Mouse (Mus musculus) MEL (cell line): Measurements from ENCODE around the gene Ang4. TPM values are rescaled to one million over a fixed set of nuclear protein-coding genes. Genes with fewer than 3 reads are reported as not detected.

Experiments
- DNase-seq: peaks from one replicate; pipeline ENCODE4 v3.0.0; 2011; ENCODE audit warnings: low read depth, low spot score
- H3K27ac ChIP-seq: 2 replicates; pipeline ENCODE4 v1.5.1; 2012; ENCODE audit warnings: low read depth, mild to moderate bottlenecking, control low read depth, low read length, moderate library complexity; ENCODE audit not compliant: control insufficient read depth
- H3K27me3 ChIP-seq, 2 experiments: fragments of 150-350 bp in 1 of 2; sonication (generic) in 1 of 2; 2 replicates each; pipeline ENCODE4 v1.6.1; 2012; ENCODE audit warnings: low read length in 2 of 2, mild to moderate bottlenecking in 2 of 2, improper control_type of control experiment in 1 of 2, moderate library complexity in 1 of 2; ENCODE audit not compliant: insufficient read depth in 2 of 2, control insufficient read depth in 1 of 2
- H3K36me3 ChIP-seq, 2 experiments: 2 replicates each; pipeline ENCODE4 v1.6.1; 2012 to 2014; ENCODE audit warnings: low read length in 2 of 2, improper control_type of control experiment in 1 of 2, inconsistent platforms in 1 of 2, mild to moderate bottlenecking in 1 of 2; ENCODE audit not compliant: insufficient read depth in 2 of 2, control insufficient read depth in 1 of 2
- H3K4me1 ChIP-seq, 2 experiments: fragments of 150-350 bp in 1 of 2; sonication (generic) in 1 of 2; 2 replicates each; pipeline ENCODE4 v1.6.1; 2012; ENCODE audit warnings: low read length in 2 of 2, improper control_type of control experiment in 1 of 2, mild to moderate bottlenecking in 1 of 2; ENCODE audit not compliant: insufficient read depth in 2 of 2, control insufficient read depth in 1 of 2
- H3K4me3 ChIP-seq, 2 experiments: fragments of 150-350 bp in 1 of 2; sonication (generic) in 1 of 2; 2 replicates each; pipeline ENCODE4 v1.5.1; 2012; ENCODE audit warnings: low read depth in 2 of 2, low read length in 2 of 2, mild to moderate bottlenecking in 2 of 2, moderate library complexity in 2 of 2, control low read depth in 1 of 2, improper control_type of control experiment in 1 of 2; ENCODE audit not compliant: control insufficient read depth in 1 of 2, insufficient read depth in 1 of 2
- H3K79me2 ChIP-seq: 2 replicates; pipeline ENCODE4 v1.6.1; 2012; ENCODE audit warnings: mild to moderate bottlenecking, low read length, moderate library complexity; ENCODE audit not compliant: control insufficient read depth, poor library complexity, insufficient read depth
- H3K9ac ChIP-seq: 2 replicates; pipeline ENCODE4 v1.6.1; 2012; ENCODE audit warnings: low read depth, mild to moderate bottlenecking, control low read depth, low read length, moderate library complexity; ENCODE audit not compliant: control insufficient read depth, poor library complexity, severe bottlenecking
- H3K9me3 ChIP-seq: fragments of 150-350 bp; sonication (generic); replicated peaks from 2 replicates; pipeline ENCODE4 v1.6.1; 2012; ENCODE audit warnings: mild to moderate bottlenecking, low read length, improper control_type of control experiment, moderate library complexity; ENCODE audit not compliant: insufficient read depth
- CHD1 ChIP-seq: IDR thresholded peaks from 2 replicates; pipeline ENCODE4 v1.6.1; 2012; ENCODE audit warnings: low read depth, mild to moderate bottlenecking, inconsistent platforms, low read length, improper control_type of control experiment
- ELF1 ChIP-seq: IDR thresholded peaks from 2 replicates; pipeline ENCODE4 v1.6.1; 2014; ENCODE audit warnings: low read depth, mild to moderate bottlenecking, inconsistent platforms, low read length, improper control_type of control experiment, moderate library complexity
- GATA1 ChIP-seq: IDR thresholded peaks from 2 replicates; pipeline ENCODE4 v1.6.1; 2011; ENCODE audit warnings: low read depth, low read length, improper control_type of control experiment
- JUND ChIP-seq: IDR thresholded peaks from 2 replicates; pipeline ENCODE4 v1.6.1; 2011; ENCODE audit warnings: low read depth, mild to moderate bottlenecking, improper control_type of control experiment, low read length
- KAT2A ChIP-seq: conservative IDR thresholded peaks from 2 replicates; pipeline ENCODE4 v1.6.1; 2012; ENCODE audit warnings: low read depth, low read length, improper control_type of control experiment, inconsistent platforms
- MAZ ChIP-seq: IDR thresholded peaks from 2 replicates; pipeline ENCODE4 v1.6.1; 2012; ENCODE audit warnings: low read depth, mild to moderate bottlenecking, inconsistent platforms, low read length, improper control_type of control experiment
- MEF2A ChIP-seq: IDR thresholded peaks from 2 replicates; pipeline ENCODE4 v1.6.1; 2014; ENCODE audit warnings: low read depth, mild to moderate bottlenecking, inconsistent platforms, low read length, improper control_type of control experiment; ENCODE audit not compliant: poor library complexity, insufficient replicate concordance, severe bottlenecking; ENCODE audit errors: extremely low read depth
- NELFE ChIP-seq: IDR thresholded peaks from 2 replicates; pipeline ENCODE4 v1.6.1; 2011; ENCODE audit warnings: low read depth, low read length, improper control_type of control experiment
- POLR2A ChIP-seq, 2 experiments: IDR thresholded peaks; 2 replicates each; pipeline ENCODE4 v1.6.1; 2011 to 2012; ENCODE audit warnings: low read length in 2 of 2, mild to moderate bottlenecking in 2 of 2, control low read depth in 1 of 2, improper control_type of control experiment in 1 of 2, low read depth in 1 of 2, moderate library complexity in 1 of 2; ENCODE audit not compliant: control insufficient read depth in 1 of 2, insufficient read depth in 1 of 2, poor library complexity in 1 of 2
- POLR2AphosphoS2 ChIP-seq: IDR thresholded peaks from 2 replicates; pipeline ENCODE4 v1.6.1; 2011; ENCODE audit warnings: low read length, improper control_type of control experiment
- POLR2AphosphoS5 ChIP-seq: IDR thresholded peaks from 2 replicates; pipeline ENCODE4 v1.6.1; 2012; ENCODE audit warnings: low read depth, borderline replicate concordance, mild to moderate bottlenecking, inconsistent platforms, low read length, moderate library complexity, mixed read lengths
- SIN3A ChIP-seq: IDR thresholded peaks from 2 replicates; pipeline ENCODE4 v1.6.1; 2012; ENCODE audit warnings: low read length, improper control_type of control experiment, inconsistent platforms
- TBP ChIP-seq: IDR thresholded peaks from 2 replicates; pipeline ENCODE4 v1.8.0; 2011; ENCODE audit warnings: low read depth, low read length, improper control_type of control experiment
- TCF12 ChIP-seq: IDR thresholded peaks from 2 replicates; pipeline ENCODE4 v1.6.1; 2014; ENCODE audit warnings: low read depth, mild to moderate bottlenecking, inconsistent platforms, low read length, improper control_type of control experiment, moderate library complexity
- UBTF ChIP-seq: IDR thresholded peaks from 2 replicates; pipeline ENCODE4 v1.6.1; 2012; ENCODE audit warnings: low read depth, mild to moderate bottlenecking, inconsistent platforms, low read length, improper control_type of control experiment, moderate library complexity, borderline replicate concordance; ENCODE audit not compliant: insufficient read depth
- USF1 ChIP-seq: IDR thresholded peaks from 2 replicates; pipeline ENCODE4 v1.6.1; 2014; ENCODE audit warnings: low read depth, mild to moderate bottlenecking, inconsistent platforms, low read length, improper control_type of control experiment, moderate library complexity
- USF2 ChIP-seq, 2 experiments: IDR thresholded peaks; 2 replicates each; pipeline ENCODE4 v1.6.1; 2011 to 2012; ENCODE audit warnings: improper control_type of control experiment in 2 of 2, low read length in 2 of 2, borderline replicate concordance in 1 of 2, inconsistent platforms in 1 of 2, low read depth in 1 of 2, mild to moderate bottlenecking in 1 of 2; ENCODE audit not compliant: insufficient read depth in 1 of 2
- ZC3H11A ChIP-seq: IDR thresholded peaks from 2 replicates; pipeline ENCODE4 v1.6.1; 2012; ENCODE audit warnings: low read depth, mild to moderate bottlenecking, inconsistent platforms, low read length, improper control_type of control experiment
- ZKSCAN1 ChIP-seq: IDR thresholded peaks from 2 replicates; pipeline ENCODE4 v1.6.1; 2012; ENCODE audit warnings: low read depth, mild to moderate bottlenecking, inconsistent platforms, low read length, improper control_type of control experiment, moderate library complexity
- ZNF384 ChIP-seq: IDR thresholded peaks from 2 replicates; pipeline ENCODE4 v1.6.1; 2012; ENCODE audit warnings: low read depth, mild to moderate bottlenecking, inconsistent platforms, low read length, improper control_type of control experiment
- polyA plus RNA-seq, 2 experiments: library from polyadenylated mRNA; stranded (reverse) in 1 of 2; unstranded in 1 of 2; fragments of >175 nt in 1 of 2; fragments of >200 nt in 1 of 2; gene quantifications; 2 replicates each; pipeline versions ENCODE4 v1.2.1 to v1.2.4; 2012; ENCODE audit warnings: low replicate concordance in 2 of 2, low read depth in 1 of 2; ENCODE audit not compliant: insufficient read length in 2 of 2, insufficient read depth in 1 of 2, missing spikeins in 1 of 2
- total RNA-seq: library from RNA; depleted of rRNA; stranded (reverse); fragments of 300-350 nt; gene quantifications from 2 replicates; pipeline ENCODE4 v1.2.3, GENCODE M21; 2012; rRNA removed

Gene Ang4
- total RNA-seq = not detected in 2 replicates
- not detected for polyA plus RNA-seq

- H3K4me1 ChIP-seq = no peaks in the 10 kb centered on the region
- no peaks in the 10 kb centered on the region for H3K9me3 ChIP-seq
- H3K9ac ChIP-seq = no peak within 1 kb of the TSS
- no peak for DNase-seq
- no peak within 1 kb of the TSS for H3K27ac ChIP-seq
- TF ChIP-seq TCF12 = no peak
- no peaks in the 10 kb centered on the region for H3K36me3 ChIP-seq
- H3K4me3 ChIP-seq = no peak within 1 kb of the TSS
- no peaks in the 10 kb centered on the region for H3K27me3 ChIP-seq
- H3K79me2 ChIP-seq = no peaks in the 10 kb centered on the region
These were observed at the start of gene Ang4 for GRCm38 (mm10) chr14:51773490-51773889. Gene Ang4 (minus strand): TSS chr14:51773590.

GRCm38 (mm10) chr14:51799746-51800145 lies 26.4 kb upstream of the Ang4 start, which contains the start of gene AY358078:
Gene AY358078 (plus strand): TSS chr14:51800046.
- no peak for TF ChIP-seq POLR2AphosphoS5
- no peak for TF ChIP-seq MAZ
- no peak for TF ChIP-seq NELFE
- no peak for TF ChIP-seq SIN3A
- no peak for TF ChIP-seq KAT2A
- TF ChIP-seq CHD1 = no peak
- TF ChIP-seq POLR2AphosphoS2 = no peak
- no peak for TF ChIP-seq POLR2A (IDR thresholded peaks at IDR 0.05; ENCODE audit: control insufficient read depth in 1 of 2, insufficient read depth in 1 of 2, low read depth in 1 of 2, low read length in 2 of 2, poor library complexity in 1 of 2)
- Histone ChIP-seq H3K4me3 (no peak within 1 kb of the TSS), H3K79me2 (no peaks in the 10 kb centered on the region), H3K27ac (no peak within 1 kb of the TSS), H3K27me3 (no peaks in the 10 kb centered on the region; a peak in 1 of 4 replicates), H3K9me3 (no peaks in the 10 kb centered on the region), H3K9ac (no peak within 1 kb of the TSS), H3K4me1 (no peaks in the 10 kb centered on the region), H3K36me3 (no peaks in the 10 kb centered on the region)
- no peak for DNase-seq

GRCm38 (mm10) chr14:51794106-51794505 lies 20.7 kb upstream of the Ang4 start:
- H3K9ac ChIP-seq = no peak overlapping the region
- H3K79me2 ChIP-seq = no peaks in the 10 kb centered on the region
- no peaks in the 10 kb centered on the region for H3K9me3 ChIP-seq
- H3K36me3 ChIP-seq = no peaks in the 10 kb centered on the region
- H3K27ac ChIP-seq = no peak overlapping the region
- no peak for DNase-seq
- H3K4me1 ChIP-seq = no peaks in the 10 kb centered on the region
- TF ChIP-seq NELFE (no peak), MEF2A (no peak), ZC3H11A (no peak), USF1 (no peak), GATA1 (no peak), TBP (no peak), USF2 (IDR thresholded peaks at IDR 0.05; ENCODE audit: borderline replicate concordance in 1 of 2, insufficient read depth in 1 of 2, low read depth in 1 of 2, low read length in 2 of 2) (no peak), MAZ (no peak), SIN3A (no peak), ZKSCAN1 (no peak), ELF1 (no peak), ZNF384 (no peak), UBTF (no peak), POLR2AphosphoS5 (no peak), JUND (no peak)
- H3K4me3 ChIP-seq = no peak overlapping the region
- H3K27me3 ChIP-seq = no peaks in the 10 kb centered on the region; a peak in 1 of 4 replicates
